Mouse (Mus musculus) ES-Bruce4 (cell line): Measurements from ENCODE around the gene Asb2.

Experiments
- CTCF ChIP-seq: IDR thresholded peaks from one replicate; pipeline ENCODE4 v1.8.1; 2011; ENCODE audit warnings: low read depth, low read length
- POLR2A ChIP-seq: IDR thresholded peaks from one replicate; pipeline ENCODE4 v1.8.1; 2011; ENCODE audit warnings: low read length; ENCODE audit not compliant: insufficient read depth

DNA sequence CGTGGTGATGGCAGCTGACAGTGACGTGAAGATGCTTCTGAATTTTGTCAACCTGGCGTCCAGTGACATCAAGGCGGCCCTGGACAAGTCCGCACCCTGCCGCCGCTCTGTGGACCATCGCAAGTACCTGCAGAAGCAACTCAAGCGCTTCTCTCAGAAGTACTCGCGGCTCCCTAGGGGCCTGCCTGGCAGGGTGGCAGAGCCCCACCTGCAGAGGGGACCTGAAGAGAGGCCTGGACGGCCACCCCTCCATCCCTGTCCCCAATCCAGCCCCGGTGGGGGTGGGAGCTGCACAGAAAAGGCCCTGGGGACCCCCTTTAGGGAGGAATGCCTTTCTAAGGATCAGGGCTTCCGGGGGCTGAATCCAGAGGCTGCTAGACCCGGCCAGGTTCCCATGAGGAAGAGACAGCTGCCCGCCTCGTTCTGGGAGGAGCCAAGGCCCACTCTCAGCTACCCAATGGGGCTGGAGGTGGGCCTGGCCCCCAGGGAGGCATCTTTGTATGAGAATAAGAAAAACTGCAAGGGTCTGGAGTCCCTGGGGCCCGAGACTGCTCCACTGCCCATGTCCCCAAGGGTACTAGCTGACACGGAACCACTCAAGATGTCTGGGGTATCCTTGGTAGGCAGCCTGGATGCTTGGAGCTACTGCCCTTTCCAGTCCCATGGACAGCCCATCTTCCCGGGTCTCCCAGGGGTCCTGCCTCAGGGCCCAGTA, 39.8 kb downstream of the Asb2 start:
- TF ChIP-seq CTCF (no peak), POLR2A (no peak)
